Mouse (Mus musculus) limb, embryonic 15.5 days (tissue): ENCODE results near the gene Gabpb2. TPM values are rescaled to one million over a fixed set of nuclear protein-coding genes. Genes with fewer than 3 reads are reported as not detected.
A peak's percentile ranks its signal among the peaks of the same experiment; 100 is the strongest.

Experiments
- ATAC-seq: fragments of 200-750 bp; cut with Nextera tagmentation; 2 replicates; pipeline ENCODE4 v1.8.0; 2017; ENCODE audit warnings: low read depth, moderate TSS enrichment; ENCODE audit not compliant: insufficient number of reproducible peaks, low FRiP score, low TSS enrichment
- H3K27ac ChIP-seq: fragments of 300-500 bp; sonication (generic); 2 replicates; pipeline ENCODE4 v1.5.1; 2015; ENCODE audit warnings: moderate library complexity, mild to moderate bottlenecking, inconsistent platforms
- H3K27me3 ChIP-seq: fragments of 300-500 bp; sonication (generic); 2 replicates; pipeline ENCODE4 v1.6.1; 2015; ENCODE audit warnings: inconsistent platforms
- H3K36me3 ChIP-seq: fragments of 300-500 bp; sonication (generic); 2 replicates; pipeline ENCODE4 v1.6.1; 2015; ENCODE audit warnings: inconsistent platforms
- H3K4me1 ChIP-seq: fragments of 300-500 bp; sonication (generic); 2 replicates; pipeline ENCODE4 v1.6.1; 2015; ENCODE audit warnings: inconsistent platforms
- H3K4me2 ChIP-seq: fragments of 300-500 bp; sonication (generic); 2 replicates; pipeline ENCODE4 v1.6.1; 2015; ENCODE audit warnings: mild to moderate bottlenecking, inconsistent platforms
- H3K4me3 ChIP-seq: fragments of 300-500 bp; sonication (generic); 2 replicates; pipeline ENCODE4 v1.5.1; 2015; ENCODE audit warnings: mild to moderate bottlenecking, inconsistent platforms
- H3K9ac ChIP-seq: fragments of 300-500 bp; sonication (generic); 2 replicates; pipeline ENCODE4 v1.6.1; 2015; ENCODE audit warnings: inconsistent platforms
- H3K9me3 ChIP-seq: fragments of 300-500 bp; sonication (generic); 2 replicates; pipeline ENCODE4 v1.6.1; 2016; ENCODE audit warnings: inconsistent platforms
- WGBS: fragments of 180-500 bp; shearing (Covaris S2); methylation state at CpG from one replicate; pipeline ENCODE4 v1.1.7; 2015; 5-methylcytosine and 5-hydroxymethylcytosine counted together
- polyA plus RNA-seq: library from polyadenylated mRNA; unstranded; fragments of >200 nt; fragmentation: Nextera tagmentation; extraction: Ambion mirVana; gene quantifications from 2 replicates; pipeline ENCODE4 v1.2.1, GENCODE M21; 2015

The Gabpb2 gene
- polyA plus RNA-seq, 1 experiment from 2014 or later, result 10.4 TPM

DNA sequence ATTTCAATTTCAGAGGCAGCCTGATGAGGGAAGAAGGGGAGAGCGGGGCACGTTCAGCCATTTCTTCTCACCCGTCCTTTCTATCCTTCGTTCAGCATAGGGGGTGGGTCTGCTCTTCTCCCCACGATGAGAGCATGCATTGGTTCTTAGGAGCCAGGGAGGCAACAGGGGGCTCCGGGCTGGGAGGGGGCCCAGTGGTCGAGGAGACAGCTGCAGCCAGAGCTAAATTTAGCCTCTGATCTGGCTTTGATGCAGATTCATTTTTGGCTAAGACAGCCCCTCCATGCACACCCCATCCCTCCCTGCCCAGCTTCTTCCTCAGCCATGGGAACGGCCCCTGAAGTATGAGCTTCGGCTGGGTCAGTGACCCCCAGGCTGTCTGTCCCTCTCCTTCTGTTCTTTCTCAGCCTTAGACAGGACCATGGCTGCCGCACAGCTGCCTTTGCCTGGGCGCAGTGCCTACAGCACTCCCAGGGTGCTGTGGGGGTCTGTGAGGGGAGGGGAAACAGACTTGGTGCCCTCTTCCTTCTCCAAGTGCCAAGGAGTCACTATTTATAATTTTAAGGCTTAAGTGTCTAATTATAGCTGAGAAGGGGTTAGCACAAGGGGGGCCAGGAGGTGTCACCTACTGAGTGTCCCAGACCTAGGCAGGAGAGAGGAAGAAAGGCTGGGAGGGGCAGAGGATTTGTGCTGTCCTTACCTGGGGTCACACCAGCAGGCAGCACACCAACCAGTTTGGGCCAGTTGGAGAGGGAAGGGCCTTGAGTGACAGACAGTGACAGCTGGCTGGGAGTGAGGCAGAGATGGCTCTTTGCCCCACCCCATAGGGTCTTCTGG lies 54.1 kb downstream of the Gabpb2 start:
- Histone ChIP-seq H3K4me3 (no peak overlapping the region), H3K27ac (peak overlapping the region; percentile 67; the same call in 1 of the 2 replicates), H3K9ac (no peak overlapping the region), H3K4me1 (peaks cover 38% of the 10 kb centered on the region), H3K36me3 (peaks cover 40% of the 10 kb centered on the region), H3K4me2 (no peak overlapping the region), H3K27me3 (no peaks in the 10 kb centered on the region), H3K9me3 (no peaks in the 10 kb centered on the region)
- ATAC-seq, result no peak
- 56% methylated on average over 11 of the region's 11 CpGs for WGBS

DNA sequence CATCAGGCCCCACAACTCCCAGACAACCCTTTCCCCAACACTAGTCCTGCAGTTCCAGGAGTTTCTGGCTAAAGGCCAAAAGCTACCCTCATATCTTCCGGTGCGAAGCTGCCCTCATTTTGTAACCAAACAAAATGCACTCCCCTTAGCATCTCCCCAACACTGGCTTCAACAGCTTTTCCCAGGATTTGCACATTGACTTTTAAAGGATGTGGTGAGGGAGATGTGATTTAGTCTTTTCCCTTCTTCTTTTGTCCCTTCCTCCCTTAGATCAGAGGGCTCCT lies 55.4 kb downstream of the Gabpb2 start:
- H3K4me1 ChIP-seq, result peaks cover 38% of the 10 kb centered on the region
- peak overlapping the region; percentile 84 for H3K4me2 ChIP-seq
- peak overlapping the region; percentile 80; the same call in 1 of the 2 replicates for H3K27ac ChIP-seq
- H3K9ac ChIP-seq, result no peak overlapping the region
- peaks cover 26% of the 10 kb centered on the region for H3K36me3 ChIP-seq
- WGBS, result 22% methylated on average over 2 of the region's 2 CpGs
- no peak for ATAC-seq
- H3K9me3 ChIP-seq, result no peaks in the 10 kb centered on the region
- peak overlapping the region; percentile 76 for H3K4me3 ChIP-seq
- no peaks in the 10 kb centered on the region for H3K27me3 ChIP-seq

DNA sequence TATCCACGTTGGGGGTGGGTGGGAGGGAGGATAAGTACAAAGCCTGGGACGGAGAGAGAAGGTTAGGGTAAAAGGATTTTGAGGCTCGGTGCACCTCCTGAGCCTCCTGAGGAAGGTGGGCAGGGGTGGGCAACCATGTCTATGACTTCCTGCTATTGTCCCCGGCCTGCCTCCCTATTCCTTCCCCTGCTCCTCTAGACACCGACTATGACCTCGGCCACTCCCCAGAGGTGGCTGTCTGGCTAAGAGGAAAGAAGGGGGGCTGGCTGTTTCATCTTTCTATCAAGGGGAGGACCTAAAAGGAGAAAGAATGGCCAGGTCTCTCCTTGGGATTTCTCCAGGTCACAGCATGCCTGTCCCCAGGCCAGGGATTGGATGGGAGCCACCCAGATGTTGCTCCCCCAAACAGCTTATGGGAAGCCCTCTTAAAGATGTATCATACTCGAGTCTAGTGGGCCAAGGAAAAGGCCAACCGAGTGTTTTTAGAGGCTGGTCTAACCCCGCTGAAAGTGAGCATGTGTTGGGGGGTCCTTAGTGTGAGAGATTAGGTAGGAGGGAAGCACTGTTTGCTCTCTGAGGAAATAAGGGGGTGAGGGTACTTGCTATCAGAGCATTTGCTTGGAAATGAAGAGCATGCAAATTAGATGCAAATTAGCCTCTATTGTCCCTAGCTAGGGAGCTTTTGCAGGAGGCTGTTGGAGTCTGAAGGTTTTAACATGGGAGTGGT lies 55.9 kb downstream of the Gabpb2 start:
- H3K27me3 ChIP-seq, result no peaks in the 10 kb centered on the region
- H3K4me3 ChIP-seq, result peak overlapping the region; percentile 76
- H3K9ac ChIP-seq, result peak overlapping the region; percentile 79
- peak overlapping the region; percentile 80 for H3K27ac ChIP-seq
- peaks cover 38% of the 10 kb centered on the region for H3K4me1 ChIP-seq
- no peak for ATAC-seq
- peak overlapping the region; percentile 84 for H3K4me2 ChIP-seq
- H3K9me3 ChIP-seq, result no peaks in the 10 kb centered on the region
- WGBS, result 3% methylated on average over 9 of the region's 9 CpGs
- H3K36me3 ChIP-seq, result peaks cover 21% of the 10 kb centered on the region

DNA sequence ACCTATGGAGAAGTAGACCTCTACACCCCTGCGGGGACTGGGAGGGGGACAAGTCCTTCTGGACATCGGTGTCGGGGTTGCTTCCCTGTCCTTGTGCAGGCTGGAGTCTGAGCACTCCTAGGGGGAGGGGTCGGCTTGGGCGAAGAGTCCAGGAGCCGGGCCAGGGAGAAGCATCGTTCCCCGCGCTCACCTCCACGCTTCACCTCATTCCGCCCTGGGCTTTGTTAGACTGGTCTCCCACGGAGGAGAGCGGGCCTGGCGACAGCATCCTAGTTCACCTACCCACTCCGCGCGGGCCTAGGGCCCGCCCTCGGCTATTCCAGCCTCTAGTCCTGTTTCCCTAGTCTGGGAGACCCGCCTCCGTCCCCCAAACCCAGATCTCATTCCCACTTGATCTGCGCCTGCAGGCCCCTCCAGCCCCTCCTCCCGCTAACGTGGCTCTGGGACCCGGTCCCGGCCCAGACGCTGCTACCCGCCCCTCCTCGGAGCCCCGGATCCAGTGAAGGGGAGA lies 56.6 kb downstream of the Gabpb2 start:
- Histone ChIP-seq H3K9me3 (no peaks in the 10 kb centered on the region), H3K4me3 (peak overlapping the region; percentile 76), H3K36me3 (peaks cover 14% of the 10 kb centered on the region), H3K27ac (peak overlapping the region; percentile 80), H3K9ac (peak overlapping the region; percentile 79), H3K4me1 (peaks cover 38% of the 10 kb centered on the region), H3K4me2 (peak overlapping the region; percentile 84), H3K27me3 (no peaks in the 10 kb centered on the region)
- WGBS, result under 1% methylated on average over 30 of the region's 30 CpGs
- ATAC-seq, result peak; percentile 16

- Histone ChIP-seq H3K9ac (peak within 1 kb of the TSS; percentile 79), H3K27me3 (no peaks in the 10 kb centered on the region), H3K4me1 (peaks cover 38% of the 10 kb centered on the region), H3K36me3 (peaks cover 9% of the 10 kb centered on the region), H3K4me2 (peak within 1 kb of the TSS; percentile 84), H3K27ac (peak within 1 kb of the TSS; percentile 80), H3K9me3 (no peaks in the 10 kb centered on the region), H3K4me3 (peak within 1 kb of the TSS; percentile 76)
- under 1% methylated on average over 66 of the region's 66 CpGs for WGBS
- peak; percentile 92 for ATAC-seq
Observed at GRCm38 (mm10) chr3:95159987-95160963, 57.4 kb downstream of the Gabpb2 start, which contains the start of gene Sema6c. TSS of gene Sema6c (plus strand) at chr3:95160457.

DNA sequence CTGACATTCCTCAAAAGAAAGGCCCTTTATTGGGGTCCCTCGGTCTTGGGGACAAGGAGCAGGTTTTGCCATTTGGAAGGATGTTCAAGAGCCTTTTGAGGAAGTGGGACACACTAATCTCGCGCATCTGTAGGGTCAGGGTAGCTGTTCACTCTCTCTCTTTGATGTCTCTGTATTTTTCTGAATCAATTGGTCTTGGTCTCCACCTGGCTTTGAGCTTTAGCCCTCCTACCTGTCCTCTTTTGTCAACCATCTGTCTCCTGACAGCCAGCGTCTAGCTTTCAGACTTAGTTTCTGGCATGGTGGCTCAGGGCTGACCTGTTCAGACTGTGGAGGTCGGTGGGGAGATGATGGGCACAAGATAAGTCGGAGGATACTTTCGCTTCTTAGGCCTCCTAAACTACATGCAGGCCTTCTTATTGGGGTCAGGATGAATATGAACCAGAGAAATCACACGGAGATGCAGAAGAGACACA lies 58.2 kb downstream of the Gabpb2 start:
- Histone ChIP-seq H3K27ac (peak overlapping the region; percentile 33; the same call in 1 of the 2 replicates), H3K36me3 (peaks cover 3% of the 10 kb centered on the region; the same call in 1 of the 2 replicates), H3K4me3 (peak overlapping the region; percentile 76), H3K9ac (peak overlapping the region; percentile 26), H3K4me2 (peak overlapping the region; percentile 84), H3K4me1 (peaks cover 38% of the 10 kb centered on the region), H3K27me3 (no peaks in the 10 kb centered on the region), H3K9me3 (no peaks in the 10 kb centered on the region)
- 14% methylated on average over 8 of the region's 8 CpGs for WGBS
- ATAC-seq, result no peak

DNA sequence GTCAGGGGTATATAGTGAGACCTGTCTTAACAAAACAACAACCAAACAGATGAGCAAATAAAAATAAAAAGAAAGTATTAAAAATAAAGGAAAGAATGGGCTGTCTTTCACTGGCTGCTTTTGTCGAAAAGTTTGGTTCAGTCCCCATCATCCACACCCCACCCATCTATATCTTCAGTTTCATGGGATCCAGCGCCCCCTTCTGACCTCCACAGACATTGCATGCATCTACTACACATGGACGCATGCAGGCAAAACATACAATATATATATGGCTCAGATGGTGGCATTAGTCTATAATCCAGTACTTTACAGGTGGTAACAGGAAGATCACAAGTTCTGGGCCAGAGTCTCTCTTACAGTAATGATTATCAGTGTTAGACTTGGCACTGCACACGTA lies 63.8 kb downstream of the Gabpb2 start:
- 52% methylated on average over 4 of the region's 4 CpGs for WGBS
- Histone ChIP-seq H3K27me3 (no peaks in the 10 kb centered on the region), H3K4me3 (no peak overlapping the region), H3K27ac (no peak overlapping the region), H3K4me2 (no peak overlapping the region), H3K36me3 (no peaks in the 10 kb centered on the region), H3K9me3 (no peaks in the 10 kb centered on the region), H3K4me1 (no peaks in the 10 kb centered on the region), H3K9ac (no peak overlapping the region)
- no peak for ATAC-seq

GRCm38 (mm10) chr3:95147924-95148323 lies 69.8 kb downstream of the Gabpb2 start:
- ATAC-seq, result no peak
- no peaks in the 10 kb centered on the region for H3K27me3 ChIP-seq
- H3K36me3 ChIP-seq, result no peaks in the 10 kb centered on the region
- H3K9me3 ChIP-seq, result no peaks in the 10 kb centered on the region
- no peak overlapping the region for H3K27ac ChIP-seq
- no peaks in the 10 kb centered on the region for H3K4me1 ChIP-seq
- no peak overlapping the region for H3K9ac ChIP-seq
- 64% methylated on average over 3 of the region's 3 CpGs for WGBS
- no peak overlapping the region for H3K4me2 ChIP-seq
- H3K4me3 ChIP-seq, result no peak overlapping the region

GRCm38 (mm10) chr3:95142617-95143011 lies 75.1 kb downstream of the Gabpb2 start:
- no peak overlapping the region for H3K4me3 ChIP-seq
- 10% methylated on average over 5 of the region's 5 CpGs for WGBS
- H3K36me3 ChIP-seq, result peaks cover 30% of the 10 kb centered on the region
- H3K27me3 ChIP-seq, result no peaks in the 10 kb centered on the region
- no peak for ATAC-seq
- no peaks in the 10 kb centered on the region for H3K4me1 ChIP-seq
- H3K9ac ChIP-seq, result no peak overlapping the region
- no peak overlapping the region for H3K27ac ChIP-seq
- H3K9me3 ChIP-seq, result no peaks in the 10 kb centered on the region
- H3K4me2 ChIP-seq, result no peak overlapping the region

GRCm38 (mm10) chr3:95141952-95142616 lies 75.6 kb downstream of the Gabpb2 start, which contains the start of gene Tnfaip8l2:
TSS of gene Tnfaip8l2 (minus strand) at chr3:95142360.
- Histone ChIP-seq H3K4me1 (no peaks in the 10 kb centered on the region), H3K36me3 (peaks cover 30% of the 10 kb centered on the region), H3K27me3 (no peaks in the 10 kb centered on the region), H3K4me2 (no peak within 1 kb of the TSS), H3K9ac (no peak within 1 kb of the TSS), H3K9me3 (no peaks in the 10 kb centered on the region), H3K27ac (no peak within 1 kb of the TSS), H3K4me3 (no peak within 1 kb of the TSS)
- WGBS, result 84% methylated on average over 10 of the region's 10 CpGs
- no peak for ATAC-seq

DNA sequence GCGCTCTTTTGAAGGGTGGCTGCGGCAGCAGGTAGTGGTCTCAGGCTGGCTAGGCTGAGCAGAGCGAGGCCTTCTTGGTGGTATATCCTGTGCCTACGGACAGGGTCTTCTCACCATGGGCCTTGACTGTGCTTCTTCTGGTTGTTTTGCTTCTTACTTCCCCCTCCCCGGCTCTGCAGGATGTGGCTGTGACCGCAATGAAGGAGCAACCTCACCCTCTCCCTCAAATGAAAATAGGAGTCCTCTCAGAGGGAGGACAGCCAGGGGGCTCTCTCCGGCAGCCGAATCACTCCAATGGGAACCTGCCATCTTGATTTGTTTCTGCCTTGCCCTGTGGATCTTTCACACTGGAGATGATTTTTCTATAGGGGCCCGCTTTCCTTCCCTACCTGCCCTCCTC lies 76.2 kb downstream of the Gabpb2 start:
- Histone ChIP-seq H3K4me3 (no peak overlapping the region), H3K27me3 (no peaks in the 10 kb centered on the region), H3K9me3 (no peaks in the 10 kb centered on the region), H3K9ac (no peak overlapping the region), H3K4me1 (no peaks in the 10 kb centered on the region), H3K4me2 (no peak overlapping the region), H3K36me3 (peaks cover 30% of the 10 kb centered on the region), H3K27ac (no peak overlapping the region)
- no peak for ATAC-seq
- WGBS, result 91% methylated on average over 9 of the region's 9 CpGs
